Mouse (Mus musculus): ENCODE measurements around the gene Tbc1d30. TPM values are rescaled to one million over a fixed set of nuclear protein-coding genes. Genes with fewer than 3 reads are reported as not detected.

The Tbc1d30 gene
- polyA plus RNA-seq, 1 experiment from 2014 or later: 1.4 TPM

- Histone ChIP-seq H3K9ac (replicated peaks) (no peak overlapping the region), H3K27ac (ENCODE audit: low read depth) (no peak overlapping the region), H3K36me3 (replicated peaks; ENCODE audit: insufficient read depth, low read length) (no peaks in the 10 kb centered on the region), H3K9me3 (ENCODE audit: low read length) (no peaks in the 10 kb centered on the region), H3K27me3 (ENCODE audit: insufficient read depth, low read length) (peaks cover 42% of the 10 kb centered on the region), H3K4me3 (ENCODE audit: low read depth, low read length) (no peak overlapping the region), H3K4me1 (ENCODE audit: insufficient read depth) (peaks cover 4% of the 10 kb centered on the region; the same call in 1 of the 2 replicates), H3K4me2 (ENCODE audit: low read depth, low read length) (no peak overlapping the region)
- TF ChIP-seq CTCF (IDR thresholded peaks at IDR 0.05; ENCODE audit: low read depth) (no peak), EP300 (IDR thresholded peaks at IDR 0.05; ENCODE audit: low read depth) (no peak)
- ATAC-seq: no peak
- 79% methylated on average over 3 of the region's 3 CpGs for whole genome bisulfite sequencing (ENCODE audit: insufficient replicate concordance)
- DNase-seq: no peak
These were observed 38.0 kb downstream of the Tbc1d30 start for GRCm38 (mm10) chr10:121313049-121313448.

DNA sequence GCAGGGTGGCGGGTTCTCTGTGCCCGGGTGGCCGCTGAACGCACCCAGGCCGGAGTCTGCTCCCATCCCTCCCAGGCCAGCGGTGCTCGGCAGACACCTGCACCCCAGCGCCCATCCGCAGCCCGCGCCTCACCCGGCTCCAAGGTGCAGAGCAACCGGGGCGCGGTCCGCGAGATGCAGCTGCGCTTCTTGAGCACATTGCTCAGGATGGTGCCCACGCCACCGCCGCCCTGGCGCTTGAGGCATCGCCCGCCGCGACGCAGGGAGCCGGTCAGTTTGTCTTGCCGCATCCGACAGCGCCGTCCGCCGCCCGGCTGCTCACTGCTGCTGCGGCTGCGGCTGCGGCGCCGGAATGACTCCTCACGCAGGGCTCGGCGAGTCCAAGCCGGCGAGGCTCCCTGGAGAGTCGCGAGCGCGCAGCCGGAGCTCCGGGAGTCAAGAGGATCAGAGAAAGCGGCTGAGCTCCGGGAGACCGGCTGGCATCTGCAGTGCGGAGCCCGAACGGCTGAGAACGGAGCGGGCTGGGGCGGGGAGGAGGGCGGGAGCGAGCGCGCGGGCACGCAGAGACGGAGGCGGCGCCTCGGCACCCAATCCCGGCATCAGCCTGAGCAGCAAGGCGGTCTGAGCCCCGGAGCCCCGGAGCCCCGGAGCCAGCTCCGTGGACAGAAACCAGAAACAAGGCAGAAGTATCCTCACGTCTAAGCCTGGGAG is 40.4 kb downstream of the Tbc1d30 start:
- ATAC-seq: peak; percentile 82
- Histone ChIP-seq H3K4me2 (ENCODE audit: low read depth, low read length) (peak overlapping the region; percentile 89), H3K36me3 (replicated peaks; ENCODE audit: insufficient read depth, low read length) (no peaks in the 10 kb centered on the region), H3K27me3 (ENCODE audit: insufficient read depth, low read length) (peaks cover 42% of the 10 kb centered on the region), H3K9me3 (ENCODE audit: low read length) (no peaks in the 10 kb centered on the region), H3K27ac (ENCODE audit: low read depth) (no peak overlapping the region), H3K9ac (replicated peaks) (no peak overlapping the region), H3K4me1 (ENCODE audit: insufficient read depth) (peaks cover 4% of the 10 kb centered on the region; the same call in 1 of the 2 replicates), H3K4me3 (ENCODE audit: low read depth, low read length) (peak overlapping the region; percentile 62)
- TF ChIP-seq CTCF (IDR thresholded peaks at IDR 0.05; ENCODE audit: low read depth) (no peak), EP300 (IDR thresholded peaks at IDR 0.05; ENCODE audit: low read depth) (no peak)
- WGBS (ENCODE audit: insufficient replicate concordance): under 1% methylated on average over 74 of the region's 77 CpGs
- peak; percentile 67 for DNase-seq

DNA sequence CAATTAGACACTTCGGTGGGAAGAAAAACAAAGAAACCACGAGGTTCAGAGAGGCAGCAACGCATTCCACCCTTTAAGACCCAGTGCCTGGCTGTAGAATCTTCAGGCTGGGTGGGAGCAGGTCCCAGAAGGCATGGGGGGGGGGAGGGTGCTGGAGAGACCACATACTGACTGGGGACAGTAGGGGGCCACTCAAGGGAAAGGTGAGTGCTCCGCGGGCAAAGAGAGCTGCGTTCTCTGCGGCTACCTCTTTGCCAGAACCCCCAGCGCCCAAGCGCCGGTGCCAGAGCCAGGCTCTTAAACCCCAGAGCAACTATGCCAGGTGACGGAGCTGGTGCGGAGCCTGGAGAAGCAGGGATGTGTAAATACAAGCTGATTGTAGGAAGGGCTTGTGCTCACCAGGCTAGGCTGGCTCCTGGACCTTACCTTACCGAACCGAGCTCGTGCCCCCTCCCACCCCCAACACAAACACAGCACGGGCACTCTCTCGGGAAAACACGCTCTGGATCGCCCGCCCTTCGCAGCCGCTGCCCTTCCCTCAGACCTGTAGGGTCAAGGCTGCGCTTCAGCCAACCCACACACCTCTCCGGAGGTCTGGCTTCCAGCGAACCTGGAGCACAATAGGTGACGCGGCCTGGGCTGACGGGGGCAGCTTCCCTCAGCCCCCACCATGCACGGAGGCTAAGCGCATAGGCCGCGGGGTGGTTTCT is 41.1 kb downstream of the Tbc1d30 start:
- H3K9me3 ChIP-seq (ENCODE audit: low read length): no peaks in the 10 kb centered on the region
- H3K9ac ChIP-seq (replicated peaks): no peak overlapping the region
- peak overlapping the region; percentile 89 for H3K4me2 ChIP-seq (ENCODE audit: low read depth, low read length)
- H3K4me3 ChIP-seq (ENCODE audit: low read depth, low read length): peak overlapping the region; percentile 62
- peaks cover 4% of the 10 kb centered on the region; the same call in 1 of the 2 replicates for H3K4me1 ChIP-seq (ENCODE audit: insufficient read depth)
- no peak for DNase-seq
- H3K36me3 ChIP-seq (replicated peaks; ENCODE audit: insufficient read depth, low read length): no peaks in the 10 kb centered on the region
- WGBS (ENCODE audit: insufficient replicate concordance): 3% methylated on average over 32 of the region's 32 CpGs
- H3K27me3 ChIP-seq (ENCODE audit: insufficient read depth, low read length): peaks cover 42% of the 10 kb centered on the region
- peak; percentile 51; the same call in 1 of the 2 replicates for ATAC-seq
- H3K27ac ChIP-seq (ENCODE audit: low read depth): no peak overlapping the region
- TF ChIP-seq CTCF (IDR thresholded peaks at IDR 0.05; ENCODE audit: low read depth) (no peak), EP300 (IDR thresholded peaks at IDR 0.05; ENCODE audit: low read depth) (no peak)

- 33% methylated on average over 11 of the region's 11 CpGs for WGBS (ENCODE audit: insufficient replicate concordance)
- peaks cover 4% of the 10 kb centered on the region; the same call in 1 of the 2 replicates for H3K4me1 ChIP-seq (ENCODE audit: insufficient read depth)
These were observed 41.9 kb downstream of the Tbc1d30 start for GRCm38 (mm10) chr10:121309123-121309655.

DNA sequence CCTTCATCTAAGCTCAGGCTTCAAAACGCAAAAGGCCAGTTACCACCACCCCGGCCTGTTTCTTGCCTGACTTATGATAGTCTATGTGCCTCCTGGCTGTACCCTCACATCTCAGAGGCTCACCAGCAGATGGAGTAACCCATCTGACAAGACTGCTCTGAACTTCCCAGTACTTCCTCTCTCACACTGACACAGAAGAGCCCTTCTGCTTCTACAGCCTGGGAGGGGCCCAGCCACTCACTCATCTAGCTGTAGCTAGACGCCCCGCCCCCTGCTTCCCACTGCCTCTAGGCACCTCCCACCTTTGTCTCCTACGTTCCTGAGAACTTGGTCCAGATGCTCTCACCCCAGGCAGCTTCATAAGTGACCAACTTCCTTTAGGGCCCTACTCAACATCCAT is 45.6 kb downstream of the Tbc1d30 start:
- Histone ChIP-seq H3K9ac (replicated peaks) (no peak overlapping the region), H3K4me2 (ENCODE audit: low read depth, low read length) (no peak overlapping the region), H3K9me3 (ENCODE audit: low read length) (no peaks in the 10 kb centered on the region), H3K36me3 (replicated peaks; ENCODE audit: insufficient read depth, low read length) (no peaks in the 10 kb centered on the region), H3K27me3 (ENCODE audit: insufficient read depth, low read length) (peaks cover 23% of the 10 kb centered on the region), H3K4me3 (ENCODE audit: low read depth, low read length) (no peak overlapping the region), H3K27ac (ENCODE audit: low read depth) (no peak overlapping the region), H3K4me1 (ENCODE audit: insufficient read depth) (peaks cover 3% of the 10 kb centered on the region; the same call in 1 of the 2 replicates)
- 17% methylated on average over 5 of the region's 5 CpGs for WGBS (ENCODE audit: insufficient replicate concordance)
- TF ChIP-seq CTCF (IDR thresholded peaks at IDR 0.05; ENCODE audit: low read depth): peak; percentile 43
- TF ChIP-seq EP300 (IDR thresholded peaks at IDR 0.05; ENCODE audit: low read depth): no peak
- DNase-seq (no peak), ATAC-seq (no peak)

More at GRCm38 (mm10) chr10:121309123-121309655, 41.9 kb downstream of the Tbc1d30 start:
- Histone ChIP-seq H3K4me3 (ENCODE audit: low read depth, low read length) (no peak overlapping the region), H3K9ac (replicated peaks) (no peak overlapping the region), H3K27ac (ENCODE audit: low read depth) (no peak overlapping the region), H3K27me3 (ENCODE audit: insufficient read depth, low read length) (peaks cover 42% of the 10 kb centered on the region), H3K36me3 (replicated peaks; ENCODE audit: insufficient read depth, low read length) (no peaks in the 10 kb centered on the region), H3K4me2 (ENCODE audit: low read depth, low read length) (peak overlapping the region; percentile 89; the same call in 1 of the 2 replicates), H3K9me3 (ENCODE audit: low read length) (no peaks in the 10 kb centered on the region)
- no peak for DNase-seq
- no peak for ATAC-seq
- TF ChIP-seq CTCF (IDR thresholded peaks at IDR 0.05; ENCODE audit: low read depth): no peak
- TF ChIP-seq EP300 (IDR thresholded peaks at IDR 0.05; ENCODE audit: low read depth): no peak

- no peaks in the 10 kb centered on the region for H3K4me1 ChIP-seq (ENCODE audit: insufficient read depth)
- WGBS (ENCODE audit: insufficient replicate concordance): 75% methylated on average over 3 of the region's 3 CpGs
- ATAC-seq: no peak
- H3K9me3 ChIP-seq (ENCODE audit: low read length): no peaks in the 10 kb centered on the region
- TF ChIP-seq CTCF (IDR thresholded peaks at IDR 0.05; ENCODE audit: low read depth) (no peak), EP300 (IDR thresholded peaks at IDR 0.05; ENCODE audit: low read depth) (no peak)
- no peaks in the 10 kb centered on the region for H3K36me3 ChIP-seq (replicated peaks; ENCODE audit: insufficient read depth, low read length)
- no peak overlapping the region for H3K4me2 ChIP-seq (ENCODE audit: low read depth, low read length)
- H3K27ac ChIP-seq (ENCODE audit: low read depth): no peak overlapping the region
- peaks cover 5% of the 10 kb centered on the region; the same call in 1 of the 2 replicates for H3K27me3 ChIP-seq (ENCODE audit: insufficient read depth, low read length)
- DNase-seq: no peak
- H3K9ac ChIP-seq (replicated peaks): no peak overlapping the region
- no peak overlapping the region for H3K4me3 ChIP-seq (ENCODE audit: low read depth, low read length)
These were observed 47.5 kb downstream of the Tbc1d30 start for GRCm38 (mm10) chr10:121303559-121303958.
